Mouse (Mus musculus) ES-CJ7 (cell line): ENCODE data around the gene Bola3.

Source experiments
- DNase-seq: peaks from one replicate; pipeline ENCODE4 v3.0.0; 2011; ENCODE audit warnings: low read depth, low spot score

Gene Bola3

DNA sequence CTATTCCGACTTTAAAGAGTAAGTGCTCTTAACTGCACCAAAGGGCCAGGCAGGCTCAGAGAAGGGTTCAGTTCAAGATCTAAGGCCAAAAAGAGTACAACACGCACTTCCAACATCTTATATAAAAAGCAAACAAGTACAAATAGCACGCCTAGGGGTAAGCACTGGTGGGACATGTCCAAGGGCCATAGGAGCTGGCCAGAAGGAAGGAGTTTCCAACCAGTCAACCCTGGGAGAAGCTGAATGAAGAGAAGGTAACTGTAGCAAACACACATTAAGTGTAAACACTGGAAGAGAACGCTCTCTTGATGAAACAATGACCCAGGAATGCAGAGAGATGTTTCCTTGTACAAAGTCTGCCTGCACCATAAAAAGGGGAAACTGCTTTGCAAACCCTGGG, 45.2 kb downstream of the Bola3 start:
- DNase-seq, result no peak

GRCm38 (mm10) chr6:83395544-83396229, 46.7 kb downstream of the Bola3 start:
- no peak for DNase-seq

- DNase-seq, result no peak
These were observed 47.8 kb downstream of the Bola3 start for GRCm38 (mm10) chr6:83396711-83397110.

DNA sequence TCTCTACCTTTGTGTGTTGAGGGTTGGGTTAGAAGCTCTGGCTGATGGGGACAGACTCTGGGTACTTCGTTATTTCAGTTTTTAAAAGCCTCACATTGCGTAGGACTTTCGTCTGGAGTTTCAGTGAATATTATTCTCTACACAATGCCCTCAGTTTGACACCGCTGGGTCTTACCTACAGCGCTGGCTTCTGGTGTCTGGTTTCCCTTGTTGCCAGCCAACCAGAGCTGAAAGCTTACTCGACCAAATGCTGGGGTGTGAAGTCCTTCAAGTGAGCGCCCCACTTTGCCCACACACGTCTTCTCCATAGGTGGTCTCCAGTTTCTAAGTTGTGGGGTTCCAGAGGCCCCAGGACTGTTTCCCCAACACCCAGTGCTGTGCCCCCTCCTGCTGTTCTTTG, 48.8 kb downstream of the Bola3 start:
- no peak for DNase-seq

DNA sequence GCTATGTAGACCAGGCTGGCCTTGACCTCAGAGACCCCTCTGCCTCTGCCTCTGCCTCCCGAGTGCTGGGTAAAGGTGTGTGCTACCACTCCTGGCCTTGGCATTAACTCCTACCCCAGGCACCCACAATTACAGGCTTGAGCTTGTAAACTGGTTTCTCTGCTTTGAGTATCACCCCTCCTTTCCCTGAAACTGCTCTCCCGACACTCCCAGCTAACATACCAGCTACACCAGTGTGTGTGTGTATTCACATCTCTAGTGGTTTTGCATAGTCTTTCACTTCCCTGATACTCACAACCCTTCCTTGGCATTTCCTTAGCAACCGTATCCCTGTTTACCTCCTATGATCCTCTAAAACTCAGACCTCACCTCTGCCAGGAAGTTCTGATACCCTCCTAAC, 50.8 kb downstream of the Bola3 start:
- DNase-seq, result no peak

DNA sequence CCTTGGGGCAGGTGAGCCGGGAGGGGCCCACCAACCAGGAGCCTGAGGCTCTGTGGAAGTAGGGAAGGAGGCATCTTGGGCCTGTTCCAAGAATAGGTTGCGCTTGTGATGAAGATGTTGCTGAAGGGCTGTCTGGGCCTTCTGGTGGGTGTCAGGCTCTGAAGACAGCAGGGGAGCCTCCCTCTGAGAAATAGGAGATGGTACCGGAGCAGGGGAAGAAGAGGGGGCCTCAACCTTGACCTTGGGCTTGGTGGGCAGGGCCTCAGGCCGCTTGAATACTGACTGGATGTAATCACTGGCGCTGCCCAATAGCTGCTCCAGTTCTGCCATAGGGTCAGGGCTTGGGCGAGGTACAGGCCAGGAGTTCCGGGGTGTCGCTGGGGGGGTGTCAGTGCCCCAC, 54.5 kb downstream of the Bola3 start:
- DNase-seq, result no peak

DNA sequence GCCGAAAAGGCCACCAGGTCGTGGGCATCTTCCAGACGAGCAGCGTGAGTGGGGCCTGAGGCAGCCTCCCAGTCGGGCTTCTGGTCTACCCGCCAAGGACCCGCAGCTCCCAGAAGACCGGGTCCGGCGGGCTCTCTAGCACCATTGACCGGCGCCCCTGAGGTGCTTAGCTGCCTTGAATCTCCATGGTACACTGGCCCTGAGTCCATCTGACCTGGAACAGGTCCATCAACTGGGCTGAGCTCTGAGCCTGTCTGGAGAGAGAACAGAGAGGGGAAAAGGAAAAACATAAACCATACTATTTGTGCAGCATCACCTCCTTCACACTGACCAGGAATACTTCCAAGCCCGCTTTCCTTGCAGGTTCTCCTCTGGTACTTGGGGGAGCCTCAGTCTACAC, 55.6 kb downstream of the Bola3 start:
- DNase-seq, result no peak

DNA sequence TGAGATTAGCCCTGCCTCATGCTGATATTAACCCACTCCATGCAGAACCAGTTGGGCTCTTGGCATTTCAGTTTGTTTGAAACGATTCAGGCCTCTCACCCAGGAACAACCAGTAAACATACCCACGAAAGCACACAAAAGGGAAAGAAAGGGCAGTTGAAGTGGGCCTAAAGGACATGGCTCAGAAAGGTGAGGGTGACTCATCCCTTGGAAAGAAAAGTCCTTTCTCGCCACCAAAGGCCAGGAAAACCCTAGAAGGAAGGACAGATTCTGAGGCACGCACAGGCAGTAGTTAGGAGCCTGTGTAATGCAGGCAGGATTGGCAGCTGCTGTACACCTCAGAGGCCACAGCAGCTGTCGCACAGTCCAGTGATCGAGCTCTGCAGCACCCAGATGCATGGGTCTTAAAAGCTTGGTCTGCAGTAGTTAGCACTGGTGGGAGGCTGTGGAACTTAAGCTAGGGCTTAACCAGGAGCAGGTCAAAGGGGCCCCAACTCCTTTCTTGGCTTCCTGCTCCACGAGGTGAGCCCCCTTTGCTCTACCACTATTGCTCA, 56.6 kb downstream of the Bola3 start:
- no peak for DNase-seq

DNA sequence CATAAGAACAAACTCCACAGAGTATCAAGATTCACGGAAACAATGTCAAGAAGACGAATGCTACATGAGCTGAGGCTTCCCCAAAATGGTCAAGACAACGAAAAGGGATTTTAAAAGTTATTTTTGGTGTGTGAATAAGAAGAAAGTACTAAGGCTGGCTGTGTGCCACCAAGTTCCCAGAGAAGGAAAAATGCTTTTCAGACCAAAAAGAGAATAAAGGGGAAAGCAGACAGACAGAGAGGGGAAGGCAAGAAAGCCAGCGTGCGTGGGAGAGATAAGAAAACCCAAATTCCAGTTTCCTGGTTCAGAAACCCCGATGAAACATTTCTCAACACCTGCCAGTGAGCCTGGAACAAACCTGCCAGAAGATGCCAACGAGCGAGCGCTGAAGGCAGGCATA, 59.6 kb downstream of the Bola3 start:
- no peak for DNase-seq
